Mouse (Mus musculus) large intestine, adult 2 months (tissue): ENCODE data around the gene Cd8b1. TPM values are rescaled to one million over a fixed set of nuclear protein-coding genes. Genes with fewer than 3 reads are reported as not detected.

Source experiments
- DNase-seq: peaks from one replicate; pipeline ENCODE4 v3.0.0-alpha.2; 2012; ENCODE audit warnings: low read depth, low spot score
- WGBS: fragments of 180-500 bp; shearing (Covaris S2); methylation state at CpG from one replicate; pipeline ENCODE4 v1.1.7; 2018; 5-methylcytosine and 5-hydroxymethylcytosine counted together
- polyA plus RNA-seq: library from polyadenylated mRNA; depleted of rRNA; stranded (reverse); fragments of >200 nt; gene quantifications from 2 replicates; pipeline ENCODE4 v1.2.3, GENCODE M21; 2012

The Cd8b1 gene
- polyA plus RNA-seq, 1 experiment: 3.5 TPM

DNA sequence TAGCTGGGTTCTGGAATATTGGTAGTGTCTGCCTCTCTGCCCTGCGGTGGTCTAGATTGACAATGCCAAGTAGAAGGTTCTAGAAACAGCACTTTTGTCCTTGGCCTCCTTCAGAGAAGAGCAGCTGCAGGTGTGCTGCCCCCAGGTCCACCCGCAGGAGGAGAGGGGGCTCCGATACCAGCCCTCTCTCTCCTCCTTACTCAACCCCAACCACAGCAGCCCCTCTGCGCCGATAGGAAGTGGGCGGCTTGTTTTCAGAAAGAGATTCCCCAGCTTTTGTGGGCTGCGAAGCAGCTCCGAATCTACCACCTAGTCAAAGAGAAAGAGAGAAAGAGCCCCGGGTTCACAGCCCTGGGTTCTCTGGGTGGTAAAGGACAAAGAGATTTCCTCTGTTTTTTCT, 18.6 kb downstream of the Cd8b1 start:
- 85% methylated on average over 9 of the region's 9 CpGs for WGBS
- DNase-seq: no peak

GRCm38 (mm10) chr6:71348006-71348405, 25.4 kb downstream of the Cd8b1 start:
- DNase-seq: no peak
- 91% methylated on average over 9 of the region's 9 CpGs for WGBS

DNA sequence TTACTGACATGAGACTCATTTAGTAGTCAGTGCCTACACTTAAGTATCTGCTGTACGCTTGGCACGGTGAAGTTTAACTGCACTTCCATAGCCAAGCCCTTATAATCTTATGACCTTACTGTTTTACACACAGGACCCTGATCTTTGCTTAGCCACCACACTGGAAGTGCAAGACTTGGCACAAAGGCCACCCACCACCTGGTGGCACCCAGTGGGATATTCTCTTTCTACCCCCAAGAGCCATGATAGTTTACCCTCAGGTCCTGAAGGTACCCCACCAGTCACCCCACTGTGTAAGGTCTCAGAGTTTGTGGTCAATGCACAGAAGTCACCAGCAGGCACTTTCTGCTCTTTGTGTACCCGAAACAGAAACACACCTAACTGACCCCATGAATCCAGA, 28.6 kb downstream of the Cd8b1 start:
- no peak for DNase-seq
- WGBS: 79% methylated on average over 3 of the region's 3 CpGs

DNA sequence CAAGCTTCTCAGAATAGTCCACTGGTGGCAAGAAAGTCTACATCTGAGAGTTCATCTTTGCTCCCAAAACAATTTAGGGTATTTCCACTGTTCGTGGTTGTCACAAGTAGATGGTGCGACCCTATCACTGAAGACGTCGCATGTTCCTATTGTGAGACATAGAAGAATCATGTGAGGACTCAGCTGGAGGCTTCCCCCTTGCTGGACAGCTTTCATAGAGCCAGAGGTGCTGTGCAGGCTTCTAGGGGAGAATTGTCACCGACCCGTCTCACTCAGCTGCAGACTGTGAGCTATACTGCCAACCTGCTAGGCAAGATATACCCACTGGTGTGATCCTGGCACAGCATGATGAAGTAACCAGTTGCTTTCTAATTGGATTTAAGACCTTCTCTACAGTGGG, 29.6 kb downstream of the Cd8b1 start:
- no peak for DNase-seq
- 91% methylated on average over 6 of the region's 6 CpGs for WGBS

- no peak for DNase-seq
- 72% methylated on average over 10 of the region's 10 CpGs for WGBS
Observed at GRCm38 (mm10) chr6:71352866-71353427, 30.4 kb downstream of the Cd8b1 start.

- no peak for DNase-seq
- WGBS: 70% methylated on average over 2 of the region's 2 CpGs
Observed at GRCm38 (mm10) chr6:71353722-71354121, 31.1 kb downstream of the Cd8b1 start.

GRCm38 (mm10) chr6:71357493-71357892, 34.9 kb downstream of the Cd8b1 start:
- DNase-seq: no peak
- WGBS: 86% methylated on average over 7 of the region's 7 CpGs

DNA sequence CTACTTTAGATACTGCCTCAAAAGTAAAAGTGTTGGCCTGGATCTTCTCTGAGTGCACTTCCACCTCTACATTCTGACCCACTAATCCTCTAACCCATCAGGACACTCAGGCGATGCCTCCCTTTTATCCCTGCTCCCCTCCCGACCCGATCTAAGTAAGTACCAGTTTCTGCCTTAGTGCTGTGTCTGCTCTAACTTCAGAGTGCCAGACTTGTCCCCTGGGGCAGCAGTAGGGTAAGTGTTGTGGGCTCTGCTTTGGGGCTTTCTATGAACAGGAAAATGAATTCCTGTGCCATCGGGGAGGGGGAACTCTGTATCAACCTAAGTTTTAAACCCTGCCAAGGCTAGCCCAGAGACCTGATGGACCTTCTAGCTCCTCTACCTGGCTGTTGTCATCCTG, 37.6 kb downstream of the Cd8b1 start:
- DNase-seq: no peak
- WGBS: 84% methylated on average over 4 of the region's 4 CpGs

DNA sequence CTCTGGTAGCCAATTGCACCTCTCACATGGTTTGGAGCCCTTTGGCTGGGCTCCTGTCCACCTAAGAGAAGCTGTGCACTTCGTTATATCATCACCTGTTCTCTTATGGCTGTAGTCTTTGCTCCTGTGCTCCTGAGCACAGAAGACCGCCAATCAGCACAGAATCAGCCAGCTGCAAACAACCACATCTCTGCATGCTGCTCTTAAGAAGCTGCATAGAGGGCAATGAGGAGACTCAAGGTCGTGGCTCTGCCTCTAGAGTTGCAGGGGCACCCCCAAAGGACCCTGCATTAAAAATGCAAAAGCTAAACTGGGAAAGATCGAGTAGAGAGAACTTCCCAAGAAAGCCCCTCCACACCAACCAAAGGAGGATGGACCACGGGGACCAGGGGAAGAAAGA, 38.2 kb downstream of the Cd8b1 start:
- no peak for DNase-seq
- WGBS: 58% methylated on average over 5 of the region's 5 CpGs

GRCm38 (mm10) chr6:71361156-71361670, 38.6 kb downstream of the Cd8b1 start:
- no peak for DNase-seq
- WGBS: 55% methylated on average over 10 of the region's 10 CpGs

DNA sequence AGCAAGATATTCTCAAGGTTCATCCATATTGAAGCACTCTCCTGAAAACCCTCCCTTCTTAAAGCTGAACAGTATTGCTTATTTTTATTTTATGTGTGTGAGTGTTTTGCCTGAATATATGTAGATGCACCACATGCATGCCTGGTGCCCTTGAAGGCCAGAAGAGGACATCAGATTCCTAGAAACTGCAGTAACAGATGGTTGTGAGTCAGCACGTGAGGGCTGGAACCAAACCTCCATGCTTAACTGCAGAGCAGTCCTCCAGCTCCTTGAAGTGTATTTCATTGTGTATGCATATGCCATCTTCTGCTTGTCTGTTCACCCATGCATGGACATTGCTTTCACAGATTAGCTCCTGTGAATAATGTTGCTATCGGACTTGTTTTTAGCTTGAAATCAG, 41.4 kb downstream of the Cd8b1 start:
- WGBS: 80% methylated on average over 2 of the region's 2 CpGs
- no peak for DNase-seq

- DNase-seq: no peak
- 91% methylated on average over 6 of the region's 6 CpGs for WGBS
Observed at GRCm38 (mm10) chr6:71369416-71369815, 46.8 kb downstream of the Cd8b1 start.

DNA sequence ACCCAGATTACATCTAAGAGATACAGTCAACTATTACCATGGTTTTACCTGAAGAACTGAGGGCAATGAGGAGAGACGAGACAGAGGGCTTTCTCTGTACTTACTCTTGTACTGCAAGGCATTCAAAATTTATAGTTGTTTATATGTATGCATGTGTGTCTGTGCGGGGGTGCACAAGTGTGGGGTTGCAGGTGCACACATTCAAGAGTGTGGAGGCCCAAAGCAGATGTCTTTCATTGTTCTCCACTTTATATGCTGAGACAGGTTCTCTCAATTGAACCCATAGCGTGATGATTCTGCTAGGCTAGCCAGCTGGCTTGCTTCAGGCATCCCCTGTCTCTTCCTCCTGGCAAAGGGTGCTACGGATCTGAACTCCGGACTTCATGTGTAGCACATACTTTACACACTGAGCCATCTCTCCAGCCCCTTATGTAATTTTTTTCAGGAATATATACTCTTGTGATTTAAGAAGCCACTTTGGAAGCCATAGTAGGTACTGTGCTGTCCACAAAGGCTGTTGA, 48.6 kb downstream of the Cd8b1 start:
- no peak for DNase-seq
- 81% methylated on average over 5 of the region's 5 CpGs for WGBS

- no peak for DNase-seq
- 78% methylated on average over 5 of the region's 5 CpGs for WGBS
Observed at GRCm38 (mm10) chr6:71372041-71372720, 49.6 kb downstream of the Cd8b1 start.

DNA sequence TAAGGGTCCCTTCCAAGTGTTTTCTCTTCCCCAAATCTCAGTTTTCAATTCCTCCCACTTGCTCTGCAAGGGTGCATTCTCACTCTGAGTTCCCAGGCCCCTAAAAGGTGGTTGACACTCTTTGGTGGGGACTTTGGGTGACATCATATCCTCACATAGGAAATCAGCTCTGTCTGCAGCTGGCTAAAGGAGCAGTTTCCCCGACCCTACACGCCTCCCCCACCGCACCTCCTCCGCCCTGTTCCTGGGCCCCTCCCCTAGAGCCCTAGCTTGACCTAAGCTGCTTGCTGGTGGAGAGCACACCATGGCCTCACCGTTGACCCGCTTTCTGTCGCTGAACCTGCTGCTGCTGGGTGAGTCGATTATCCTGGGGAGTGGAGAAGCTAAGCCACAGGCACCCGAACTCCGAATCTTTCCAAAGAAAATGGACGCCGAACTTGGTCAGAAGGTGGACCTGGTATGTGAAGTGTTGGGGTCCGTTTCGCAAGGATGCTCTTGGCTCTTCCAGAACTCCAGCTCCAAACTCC, 50.7 kb downstream of the Cd8b1 start, which contains the start of gene Cd8a:
Cd8a (plus strand) TSS at position 179 of the 527 bp plus-strand sequence.
- DNase-seq: no peak
- WGBS: 71% methylated on average over 14 of the region's 14 CpGs

GRCm38 (mm10) chr6:71374311-71374829, 51.8 kb downstream of the Cd8b1 start:
- DNase-seq: no peak
- WGBS: 87% methylated on average over 19 of the region's 19 CpGs

GRCm38 (mm10) chr6:71374921-71375320, 52.3 kb downstream of the Cd8b1 start:
- DNase-seq: no peak
- 92% methylated on average over 2 of the region's 2 CpGs for WGBS

DNA sequence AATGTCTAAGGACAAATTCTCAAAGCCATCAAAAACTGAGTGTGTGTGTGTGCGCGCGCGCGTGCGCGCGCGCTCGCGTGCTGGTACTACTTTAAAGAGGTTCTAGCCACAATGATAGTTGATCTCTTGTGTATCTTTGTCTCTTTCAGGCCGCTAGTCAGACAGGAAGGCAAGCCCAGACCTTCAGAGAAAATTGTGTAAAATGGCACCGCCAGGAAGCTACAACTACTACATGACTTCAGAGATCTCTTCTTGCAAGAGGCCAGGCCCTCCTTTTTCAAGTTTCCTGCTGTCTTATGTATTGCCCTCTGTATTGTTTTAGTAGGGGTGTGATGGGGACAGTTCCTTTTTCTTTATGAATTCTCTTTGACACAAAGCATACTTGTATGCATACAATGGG, 54.1 kb downstream of the Cd8b1 start:
- 96% methylated on average over 13 of the region's 13 CpGs for WGBS
- no peak for DNase-seq

GRCm38 (mm10) chr6:71381654-71382053, 59.1 kb downstream of the Cd8b1 start:
- 87% methylated on average over 5 of the region's 5 CpGs for WGBS
- DNase-seq: no peak
